Mouse (Mus musculus) CH12.LX (cell line): ENCODE data around the gene Hopx.
"Not testable (repeated sequence)": the region's sequence is repeated elsewhere in the genome, so short reads cannot be mapped to it uniquely, and the experiment has no call there.

Experiments used
- CTCF ChIP-seq, 2 experiments: IDR thresholded peaks in 1 of 2; conservative IDR thresholded peaks in 1 of 2; 2 replicates each; pipeline ENCODE4 v1.5.1; 2011 to 2012; ENCODE audit warnings: low read depth in 2 of 2, low read length in 2 of 2, improper control_type of control experiment in 1 of 2, inconsistent platforms in 1 of 2, mild to moderate bottlenecking in 1 of 2, moderate library complexity in 1 of 2
- EP300 ChIP-seq: IDR thresholded peaks from 2 replicates; pipeline ENCODE4 v1.6.1; 2011; ENCODE audit warnings: low read length, improper control_type of control experiment
- JUND ChIP-seq: conservative IDR thresholded peaks from 2 replicates; pipeline ENCODE4 v1.6.1; 2011; ENCODE audit warnings: low read depth, low read length, improper control_type of control experiment
- MAFK ChIP-seq: IDR thresholded peaks from 2 replicates; pipeline ENCODE4 v1.6.1; 2011; ENCODE audit warnings: low read length, improper control_type of control experiment; ENCODE audit not compliant: insufficient replicate concordance
- POLR2A ChIP-seq: IDR thresholded peaks from 2 replicates; pipeline ENCODE4 v1.6.1; 2011; ENCODE audit warnings: low read depth, mild to moderate bottlenecking, improper control_type of control experiment, low read length

DNA sequence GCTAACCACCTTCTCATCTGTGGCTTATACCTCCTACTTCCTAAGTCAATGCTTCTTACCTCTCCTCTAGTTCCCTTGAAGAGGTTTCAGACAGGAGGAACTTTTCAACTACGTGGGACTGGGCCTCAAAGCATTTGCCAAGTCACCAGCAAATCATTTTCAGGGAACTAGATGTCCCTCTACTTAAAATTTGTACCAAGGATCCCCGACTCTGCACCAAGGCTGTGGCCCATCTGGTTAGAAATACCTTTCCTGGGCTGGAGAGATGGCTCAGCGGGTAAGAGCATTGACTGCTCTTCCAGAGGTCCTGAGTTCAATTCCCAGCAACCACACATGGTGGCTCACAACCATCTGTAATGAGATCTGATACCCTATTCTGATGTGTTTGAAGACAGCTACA, 18.7 kb downstream of the Hopx start:
- not testable (repeated sequence) for TF ChIP-seq EP300; POLR2A; CTCF (conservative IDR thresholded peaks at IDR 0.05 in 1 of 2, IDR thresholded peaks at IDR 0.05 in 1 of 2; ENCODE audit: low read depth in 2 of 2, low read length in 2 of 2); JUND; MAFK
